Comparison of ENCODE assay signal across 21 mouse cellular contexts in the genomic region with DNA sequence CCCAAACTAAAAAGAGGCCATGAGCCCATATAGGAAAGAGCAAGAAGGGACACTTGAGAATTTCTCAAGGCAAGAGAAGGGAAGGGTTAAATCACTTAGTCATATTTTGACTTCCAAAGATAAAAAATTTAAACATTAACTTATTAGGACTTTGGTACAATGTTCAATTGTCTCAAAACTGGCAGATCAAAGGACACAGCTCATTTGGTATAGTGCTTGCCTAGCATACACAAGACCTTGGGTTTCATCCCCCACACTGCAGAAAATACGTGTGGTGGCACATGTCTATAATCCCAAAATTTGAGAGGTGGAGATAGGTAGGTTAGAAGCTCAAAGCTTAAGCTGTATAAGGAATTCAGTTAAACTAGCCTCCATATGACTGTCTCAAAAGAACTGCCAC.
"Had no signal": no experiment of that assay in that cellular context is flagged by ENCODE, and none has a peak within 500 bp of the region (broad histone marks: within the 10 kb centered on the region; RNA-seq: fewer than 3 reads in every experiment).

No protein-coding gene starts in this region.

- H3K4me1 ChIP-seq: hindbrain, embryonic 15.5 days; liver, embryonic 12.5 days; liver, embryonic 15.5 days; lung, embryonic 15.5 days; megakaryocyte, embryonic 14.5 days; midbrain, embryonic 10.5 days; midbrain, embryonic 13.5 days; neural tube, embryonic 13.5 days had no signal

- H3K9me3 ChIP-seq: hindbrain, embryonic 15.5 days; liver, embryonic 12.5 days; liver, embryonic 15.5 days; lung, embryonic 15.5 days; midbrain, embryonic 10.5 days; midbrain, embryonic 13.5 days; neural tube, embryonic 13.5 days had no signal

- DNase-seq: kidney, adult 11 months; kidney, postnatal 4 days; layer of hippocampus, adult 9-11 months; lung, adult 18-20 months; lung, postnatal 10 days; lung, postnatal 36 days; right cerebral cortex, postnatal 4 days; thymus, adult 2 months; thymus, postnatal 14 days had no signal

- H3K36me3 ChIP-seq: hindbrain, embryonic 15.5 days; liver, embryonic 12.5 days; liver, embryonic 15.5 days; lung, embryonic 15.5 days; midbrain, embryonic 10.5 days; midbrain, embryonic 13.5 days; neural tube, embryonic 13.5 days had no signal

- ATAC-seq: liver, embryonic 12.5 days; midbrain, embryonic 13.5 days; midbrain, embryonic 16.5 days had no signal

- H3K9ac ChIP-seq: hindbrain, embryonic 15.5 days; liver, embryonic 12.5 days; liver, embryonic 15.5 days; lung, embryonic 15.5 days; midbrain, embryonic 13.5 days; neural tube, embryonic 13.5 days had no signal

- H3K4me3 ChIP-seq: hindbrain, embryonic 15.5 days; layer of hippocampus, adult 2 months; liver, embryonic 12.5 days; liver, embryonic 15.5 days; lung, embryonic 15.5 days; megakaryocyte, embryonic 14.5 days; midbrain, embryonic 10.5 days; midbrain, embryonic 13.5 days; myocyte; neural tube, embryonic 13.5 days had no signal

- H3K27me3 ChIP-seq: hindbrain, embryonic 15.5 days; liver, embryonic 12.5 days; liver, embryonic 15.5 days; lung, embryonic 15.5 days; megakaryocyte, embryonic 14.5 days; midbrain, embryonic 13.5 days; neural tube, embryonic 13.5 days had no signal

- H3K4me2 ChIP-seq: hindbrain, embryonic 15.5 days; liver, embryonic 12.5 days; liver, embryonic 15.5 days; lung, embryonic 15.5 days; midbrain, embryonic 13.5 days; neural tube, embryonic 13.5 days had no signal

- H3K27ac ChIP-seq: hindbrain, embryonic 15.5 days; kidney, postnatal 0 days; layer of hippocampus, adult 2 months; liver, embryonic 12.5 days; liver, embryonic 15.5 days; lung, embryonic 15.5 days; midbrain, embryonic 10.5 days; midbrain, embryonic 13.5 days; neural tube, embryonic 13.5 days had no signal
